Mouse (Mus musculus): ENCODE data around the gene Cemip. TPM values are rescaled to one million over a fixed set of nuclear protein-coding genes. Genes with fewer than 3 reads are reported as not detected.
A peak's percentile ranks its signal among the peaks of the same experiment; 100 is the strongest.

Gene Cemip
- polyA plus RNA-seq, 1 experiment from 2014 or later: 1.1 TPM

GRCm38 (mm10) chr7:84029120-84029771 lies 57.1 kb downstream of the Cemip start:
- Histone ChIP-seq H3K4me2 (ENCODE audit: low read depth, low read length) (no peak overlapping the region), H3K27ac (replicated peaks; ENCODE audit: low read depth, low read length) (no peak overlapping the region; the same call in 1 of the 2 replicates), H3K9me3 (ENCODE audit: control insufficient read depth, low read length) (no peaks in the 10 kb centered on the region), H3K27me3 (replicated peaks; ENCODE audit: control insufficient read depth, insufficient read depth, low read length) (no peaks in the 10 kb centered on the region; the same call in 1 of the 2 replicates), H3K36me3 (ENCODE audit: control insufficient read depth, insufficient read depth, low read length) (no peaks in the 10 kb centered on the region), H3K4me3 (ENCODE audit: low read depth, low read length) (no peak overlapping the region), H3K9ac (ENCODE audit: low read depth, low read length) (no peak overlapping the region), H3K4me1 (ENCODE audit: control insufficient read depth, insufficient read depth, low read length) (no peaks in the 10 kb centered on the region)
- DNase-seq (ENCODE audit: low spot score): peak; percentile 60
- ATAC-seq (ENCODE audit: low read depth): peak; percentile 70
- WGBS: 45% methylated on average over 3 of the region's 3 CpGs

- no peak overlapping the region for H3K27ac ChIP-seq (replicated peaks; ENCODE audit: low read depth, low read length)
- H3K4me1 ChIP-seq (ENCODE audit: control insufficient read depth, insufficient read depth, low read length): no peaks in the 10 kb centered on the region
- no peak overlapping the region for H3K4me3 ChIP-seq (ENCODE audit: low read depth, low read length)
- DNase-seq (ENCODE audit: low spot score): no peak
- H3K4me2 ChIP-seq (ENCODE audit: low read depth, low read length): no peak overlapping the region
- H3K9me3 ChIP-seq (ENCODE audit: control insufficient read depth, low read length): no peaks in the 10 kb centered on the region
- WGBS: 62% methylated on average over 4 of the region's 4 CpGs
- H3K27me3 ChIP-seq (replicated peaks; ENCODE audit: control insufficient read depth, insufficient read depth, low read length): no peaks in the 10 kb centered on the region; the same call in 1 of the 2 replicates
- H3K36me3 ChIP-seq (ENCODE audit: control insufficient read depth, insufficient read depth, low read length): no peaks in the 10 kb centered on the region
- ATAC-seq (ENCODE audit: low read depth): no peak
- H3K9ac ChIP-seq (ENCODE audit: low read depth, low read length): no peak overlapping the region
These were observed 57.9 kb downstream of the Cemip start for GRCm38 (mm10) chr7:84028368-84028767.

- H3K9ac ChIP-seq (ENCODE audit: low read depth, low read length): no peak overlapping the region
- ATAC-seq (ENCODE audit: low read depth) (no peak), DNase-seq (ENCODE audit: low spot score) (no peak)
- H3K4me2 ChIP-seq (ENCODE audit: low read depth, low read length): no peak overlapping the region
- WGBS: 67% methylated on average over 1 of the region's 1 CpGs
- no peaks in the 10 kb centered on the region; the same call in 1 of the 2 replicates for H3K27me3 ChIP-seq (replicated peaks; ENCODE audit: control insufficient read depth, insufficient read depth, low read length)
- no peaks in the 10 kb centered on the region for H3K9me3 ChIP-seq (ENCODE audit: control insufficient read depth, low read length)
- H3K27ac ChIP-seq (replicated peaks; ENCODE audit: low read depth, low read length): no peak overlapping the region
- H3K36me3 ChIP-seq (ENCODE audit: control insufficient read depth, insufficient read depth, low read length): no peaks in the 10 kb centered on the region
- no peak overlapping the region for H3K4me3 ChIP-seq (ENCODE audit: low read depth, low read length)
- no peaks in the 10 kb centered on the region for H3K4me1 ChIP-seq (ENCODE audit: control insufficient read depth, insufficient read depth, low read length)
These were observed 59.2 kb downstream of the Cemip start for GRCm38 (mm10) chr7:84026950-84027585.

- no peak overlapping the region for H3K27ac ChIP-seq (replicated peaks; ENCODE audit: low read depth, low read length)
- H3K4me2 ChIP-seq (ENCODE audit: low read depth, low read length): no peak overlapping the region
- no peaks in the 10 kb centered on the region for H3K4me1 ChIP-seq (ENCODE audit: control insufficient read depth, insufficient read depth, low read length)
- no peaks in the 10 kb centered on the region for H3K36me3 ChIP-seq (ENCODE audit: control insufficient read depth, insufficient read depth, low read length)
- 78% methylated on average over 4 of the region's 4 CpGs for WGBS
- H3K9ac ChIP-seq (ENCODE audit: low read depth, low read length): no peak overlapping the region
- DNase-seq (ENCODE audit: low spot score) (peak; percentile 26), ATAC-seq (ENCODE audit: low read depth) (no peak)
- H3K9me3 ChIP-seq (ENCODE audit: control insufficient read depth, low read length): no peaks in the 10 kb centered on the region
- no peaks in the 10 kb centered on the region; the same call in 1 of the 2 replicates for H3K27me3 ChIP-seq (replicated peaks; ENCODE audit: control insufficient read depth, insufficient read depth, low read length)
- H3K4me3 ChIP-seq (ENCODE audit: low read depth, low read length): no peak overlapping the region
These were observed 60.2 kb downstream of the Cemip start for GRCm38 (mm10) chr7:84026090-84026489.

- WGBS: 71% methylated on average over 6 of the region's 6 CpGs
- Histone ChIP-seq H3K4me2 (ENCODE audit: low read depth, low read length) (no peak overlapping the region), H3K27me3 (replicated peaks; ENCODE audit: control insufficient read depth, insufficient read depth, low read length) (no peaks in the 10 kb centered on the region), H3K4me3 (ENCODE audit: low read depth, low read length) (no peak overlapping the region), H3K27ac (replicated peaks; ENCODE audit: low read depth, low read length) (no peak overlapping the region), H3K9ac (ENCODE audit: low read depth, low read length) (no peak overlapping the region), H3K4me1 (ENCODE audit: control insufficient read depth, insufficient read depth, low read length) (no peaks in the 10 kb centered on the region), H3K9me3 (ENCODE audit: control insufficient read depth, low read length) (no peaks in the 10 kb centered on the region), H3K36me3 (ENCODE audit: control insufficient read depth, insufficient read depth, low read length) (no peaks in the 10 kb centered on the region)
- no peak for DNase-seq (ENCODE audit: low spot score)
- no peak for ATAC-seq (ENCODE audit: low read depth)
These were observed 62.8 kb downstream of the Cemip start for GRCm38 (mm10) chr7:84023466-84023865.

GRCm38 (mm10) chr7:84022462-84022861 lies 63.8 kb downstream of the Cemip start:
- Histone ChIP-seq H3K4me2 (ENCODE audit: low read depth, low read length) (no peak overlapping the region), H3K4me3 (ENCODE audit: low read depth, low read length) (no peak overlapping the region), H3K4me1 (ENCODE audit: control insufficient read depth, insufficient read depth, low read length) (peaks cover 4% of the 10 kb centered on the region; the same call in 1 of the 2 replicates), H3K9ac (ENCODE audit: low read depth, low read length) (no peak overlapping the region), H3K27ac (replicated peaks; ENCODE audit: low read depth, low read length) (no peak overlapping the region), H3K9me3 (ENCODE audit: control insufficient read depth, low read length) (no peaks in the 10 kb centered on the region), H3K36me3 (ENCODE audit: control insufficient read depth, insufficient read depth, low read length) (no peaks in the 10 kb centered on the region), H3K27me3 (replicated peaks; ENCODE audit: control insufficient read depth, insufficient read depth, low read length) (no peaks in the 10 kb centered on the region)
- DNase-seq (ENCODE audit: low spot score) (no peak), ATAC-seq (ENCODE audit: low read depth) (no peak)
- 79% methylated on average over 3 of the region's 3 CpGs for WGBS

- H3K4me3 ChIP-seq (ENCODE audit: low read depth, low read length): no peak overlapping the region
- DNase-seq (ENCODE audit: low spot score) (no peak), ATAC-seq (ENCODE audit: low read depth) (no peak)
- no peaks in the 10 kb centered on the region for H3K9me3 ChIP-seq (ENCODE audit: control insufficient read depth, low read length)
- no peaks in the 10 kb centered on the region for H3K27me3 ChIP-seq (replicated peaks; ENCODE audit: control insufficient read depth, insufficient read depth, low read length)
- no peak overlapping the region for H3K27ac ChIP-seq (replicated peaks; ENCODE audit: low read depth, low read length)
- H3K4me1 ChIP-seq (ENCODE audit: control insufficient read depth, insufficient read depth, low read length): peaks cover 4% of the 10 kb centered on the region; the same call in 1 of the 2 replicates
- H3K9ac ChIP-seq (ENCODE audit: low read depth, low read length): no peak overlapping the region
- H3K4me2 ChIP-seq (ENCODE audit: low read depth, low read length): no peak overlapping the region
- no peaks in the 10 kb centered on the region for H3K36me3 ChIP-seq (ENCODE audit: control insufficient read depth, insufficient read depth, low read length)
These were observed 66.9 kb downstream of the Cemip start for GRCm38 (mm10) chr7:84019381-84019780.

- no peak for ATAC-seq (ENCODE audit: low read depth)
- H3K27ac ChIP-seq (replicated peaks; ENCODE audit: low read depth, low read length): no peak overlapping the region
These were observed 67.7 kb downstream of the Cemip start for GRCm38 (mm10) chr7:84018291-84019266.

More at GRCm38 (mm10) chr7:84018291-84019266, 67.7 kb downstream of the Cemip start:
- no peaks in the 10 kb centered on the region for H3K27me3 ChIP-seq (replicated peaks; ENCODE audit: control insufficient read depth, insufficient read depth, low read length)
- H3K4me3 ChIP-seq (ENCODE audit: low read depth, low read length): no peak overlapping the region
- H3K9me3 ChIP-seq (ENCODE audit: control insufficient read depth, low read length): no peaks in the 10 kb centered on the region
- no peak overlapping the region for H3K4me2 ChIP-seq (ENCODE audit: low read depth, low read length)
- no peak overlapping the region for H3K9ac ChIP-seq (ENCODE audit: low read depth, low read length)
- no peak for DNase-seq (ENCODE audit: low spot score)
- no peaks in the 10 kb centered on the region for H3K36me3 ChIP-seq (ENCODE audit: control insufficient read depth, insufficient read depth, low read length)
- 65% methylated on average over 5 of the region's 5 CpGs for WGBS
- peaks cover 4% of the 10 kb centered on the region; the same call in 1 of the 2 replicates for H3K4me1 ChIP-seq (ENCODE audit: control insufficient read depth, insufficient read depth, low read length)
